Mouse (Mus musculus): Measurements from ENCODE around the gene Pitpnc1. TPM values are rescaled to one million over a fixed set of nuclear protein-coding genes. Genes with fewer than 3 reads are reported as not detected.

Gene Pitpnc1
- polyA plus RNA-seq, 1 experiment from 2014 or later, result 9.7 TPM

DNA sequence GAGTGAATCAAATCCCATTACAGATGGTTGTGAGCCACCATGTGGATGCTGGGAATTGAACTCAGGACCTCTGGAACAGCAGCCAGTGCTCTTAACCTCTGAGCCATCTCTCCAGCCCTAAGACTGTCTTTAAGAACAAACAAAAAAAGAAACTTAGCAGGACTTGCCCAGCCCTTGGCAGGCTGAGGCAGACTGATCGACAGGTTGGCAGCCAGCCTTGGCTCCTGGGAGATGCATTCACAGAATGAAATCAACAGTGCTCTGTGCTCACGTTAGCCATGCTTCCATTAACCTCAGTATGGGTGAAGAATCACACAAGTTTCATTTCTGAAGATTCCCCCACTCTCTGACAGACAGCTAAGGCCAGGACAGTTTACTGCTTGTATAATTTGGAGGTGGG is 280.1 kb downstream of the Pitpnc1 start:
- H3K4me3 ChIP-seq, result no peak overlapping the region
- no peaks in the 10 kb centered on the region for H3K27me3 ChIP-seq (replicated peaks)
- no peak overlapping the region for H3K4me2 ChIP-seq
- H3K36me3 ChIP-seq, result peaks cover 19% of the 10 kb centered on the region
- 66% methylated on average over 2 of the region's 2 CpGs for WGBS (ENCODE audit: insufficient replicate concordance)
- no peaks in the 10 kb centered on the region for H3K9me3 ChIP-seq (replicated peaks)
- H3K9ac ChIP-seq, result no peak overlapping the region
- H3K4me1 ChIP-seq, result peaks cover 20% of the 10 kb centered on the region
- ATAC-seq, result no peak
- no peak overlapping the region for H3K27ac ChIP-seq

DNA sequence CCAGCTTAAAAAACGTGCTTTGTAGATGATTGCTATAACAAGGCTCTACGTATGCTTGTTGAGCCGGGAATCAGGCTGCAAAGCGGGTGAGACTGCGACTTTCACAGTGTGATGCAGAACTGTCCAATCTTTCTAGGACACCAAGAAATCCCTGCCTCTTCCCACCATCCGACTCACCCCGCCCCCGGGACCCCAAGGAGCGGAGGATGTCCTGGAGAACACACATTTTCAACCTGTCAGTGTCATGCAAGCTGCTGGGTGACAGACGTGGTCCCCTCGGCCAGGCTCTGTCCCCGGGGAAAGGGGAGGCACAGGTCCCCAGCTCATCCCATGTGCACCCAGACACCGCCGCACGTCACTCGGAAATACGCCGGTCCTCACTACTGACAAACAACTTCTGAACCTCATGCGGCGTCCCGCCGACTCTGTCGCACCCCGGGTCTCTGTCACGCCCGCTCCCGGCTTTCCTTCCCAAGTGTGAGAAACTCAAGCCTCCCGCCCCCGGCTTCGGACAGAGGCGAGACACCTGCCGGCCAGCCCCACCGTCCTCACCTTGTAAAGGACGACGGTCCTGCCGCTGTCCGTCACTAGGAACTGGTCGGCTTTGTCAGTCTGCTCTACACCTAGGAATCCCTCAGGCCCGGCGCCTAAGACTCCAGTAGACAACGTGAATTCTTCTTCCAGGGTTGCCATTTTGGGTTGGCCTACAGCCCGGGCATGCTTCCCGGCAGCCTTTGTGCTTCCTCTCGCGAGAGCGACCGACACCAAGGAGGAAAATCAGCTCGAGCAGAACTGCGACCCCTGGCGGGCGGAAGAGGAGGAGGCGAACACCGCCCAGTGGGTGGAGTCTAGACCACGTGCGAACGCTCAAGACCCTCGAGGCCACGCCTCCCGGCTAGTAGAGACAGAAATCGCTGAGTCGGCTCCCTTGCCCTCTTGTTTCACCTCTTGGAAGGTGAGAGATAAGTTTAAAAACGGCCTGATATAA is 281.6 kb downstream of the Pitpnc1 start, which contains the start of gene Nol11:
Gene Nol11, minus strand, starts transcription at position 817 of the 988 bp plus-strand sequence.
- peaks cover 20% of the 10 kb centered on the region for H3K4me1 ChIP-seq
- H3K27ac ChIP-seq, result peak within 1 kb of the TSS; percentile 75
- peak; percentile 94 for ATAC-seq
- H3K36me3 ChIP-seq, result peaks cover 34% of the 10 kb centered on the region
- peak within 1 kb of the TSS; percentile 89 for H3K4me2 ChIP-seq
- no peaks in the 10 kb centered on the region for H3K9me3 ChIP-seq (replicated peaks)
- peak within 1 kb of the TSS; percentile 85 for H3K4me3 ChIP-seq
- peak within 1 kb of the TSS; percentile 82 for H3K9ac ChIP-seq
- WGBS (ENCODE audit: insufficient replicate concordance), result 1% methylated on average over 62 of the region's 62 CpGs
- no peaks in the 10 kb centered on the region for H3K27me3 ChIP-seq (replicated peaks)

DNA sequence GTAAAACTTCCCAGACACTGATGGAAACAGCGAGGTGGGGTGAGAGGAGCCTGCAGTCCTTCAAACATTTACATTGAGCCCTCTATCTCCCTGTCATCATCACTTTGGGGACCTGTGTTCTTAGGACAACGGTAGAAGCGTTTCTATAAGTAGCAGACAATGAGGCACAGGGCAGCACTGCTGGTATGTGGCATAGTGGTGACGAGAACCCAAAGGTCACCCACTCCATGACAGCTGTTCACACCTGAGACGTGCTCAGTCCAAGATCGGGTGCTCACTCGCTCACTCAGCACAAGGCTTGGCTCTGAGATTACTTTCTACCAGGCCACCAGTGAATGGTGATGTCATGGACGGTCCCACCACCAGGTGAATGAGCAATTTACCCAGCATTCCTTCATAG is 286.7 kb downstream of the Pitpnc1 start:
- Histone ChIP-seq H3K4me1 (peaks cover 16% of the 10 kb centered on the region), H3K4me2 (no peak overlapping the region), H3K27me3 (replicated peaks) (no peaks in the 10 kb centered on the region), H3K9ac (no peak overlapping the region), H3K36me3 (peaks cover 81% of the 10 kb centered on the region), H3K4me3 (no peak overlapping the region), H3K27ac (no peak overlapping the region), H3K9me3 (replicated peaks) (no peaks in the 10 kb centered on the region)
- 81% methylated on average over 8 of the region's 8 CpGs for WGBS (ENCODE audit: insufficient replicate concordance)
- ATAC-seq, result no peak

DNA sequence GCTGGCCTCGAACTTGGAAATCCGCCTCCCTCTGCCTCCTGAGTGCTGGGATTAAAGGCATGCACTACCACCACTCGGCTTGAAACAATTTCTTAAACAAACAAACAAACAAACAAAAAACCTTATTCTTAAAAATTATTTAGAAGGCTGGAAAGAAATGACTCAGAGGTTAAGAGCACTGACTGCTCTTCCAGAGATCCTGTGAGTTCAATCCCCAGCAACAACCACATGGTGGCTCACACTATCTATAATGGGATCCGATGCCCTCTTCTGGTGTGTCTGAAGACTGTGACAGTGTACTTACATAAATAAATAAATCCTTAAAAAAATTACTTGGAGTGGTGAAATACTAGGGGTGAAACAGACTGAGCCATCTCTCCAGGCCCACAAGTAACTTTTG is 309.3 kb downstream of the Pitpnc1 start:
- no peaks in the 10 kb centered on the region for H3K9me3 ChIP-seq (replicated peaks)
- 60% methylated on average over 4 of the region's 4 CpGs for WGBS (ENCODE audit: insufficient replicate concordance)
- H3K9ac ChIP-seq, result no peak overlapping the region
- H3K4me1 ChIP-seq, result peaks cover 8% of the 10 kb centered on the region; the same call in 1 of the 2 replicates
- H3K36me3 ChIP-seq, result peaks cover 9% of the 10 kb centered on the region
- H3K27me3 ChIP-seq (replicated peaks), result no peaks in the 10 kb centered on the region
- H3K4me3 ChIP-seq, result no peak overlapping the region
- no peak for ATAC-seq
- H3K27ac ChIP-seq, result no peak overlapping the region
- no peak overlapping the region for H3K4me2 ChIP-seq

DNA sequence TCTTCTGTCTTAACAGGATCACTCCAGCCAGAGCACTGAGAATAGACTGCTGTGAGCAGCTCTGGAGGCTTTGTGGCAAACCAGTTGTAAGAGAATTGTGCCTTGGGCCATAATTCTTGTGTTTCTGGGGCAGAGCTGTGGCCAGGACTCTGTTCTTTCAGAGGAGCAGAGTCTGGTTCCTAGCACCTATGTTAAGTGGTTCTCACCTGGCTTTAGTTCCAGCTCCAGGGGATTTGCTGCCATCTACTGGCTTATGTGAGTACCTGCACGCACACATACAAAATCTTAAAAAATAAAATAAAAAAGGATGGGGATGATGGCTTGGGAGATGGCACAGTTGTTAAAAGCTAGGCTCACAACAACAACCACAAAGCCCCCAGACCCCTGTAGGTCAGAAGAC is 311.5 kb downstream of the Pitpnc1 start:
- H3K27me3 ChIP-seq (replicated peaks), result no peaks in the 10 kb centered on the region
- H3K4me3 ChIP-seq, result no peak overlapping the region
- no peak overlapping the region for H3K27ac ChIP-seq
- H3K4me1 ChIP-seq, result peaks cover 8% of the 10 kb centered on the region; the same call in 1 of the 2 replicates
- ATAC-seq, result no peak
- no peaks in the 10 kb centered on the region for H3K9me3 ChIP-seq (replicated peaks)
- H3K36me3 ChIP-seq, result no peaks in the 10 kb centered on the region
- no peak overlapping the region for H3K4me2 ChIP-seq
- WGBS (ENCODE audit: insufficient replicate concordance), result 36% methylated on average over 1 of the region's 1 CpGs
- no peak overlapping the region for H3K9ac ChIP-seq

Other genes with a start within 250 kb of the Pitpnc1 start
- gene Psmd12, start 8.8 kb upstream of the Pitpnc1 start, polyA plus RNA-seq (2016; fragmentation: Nextera tagmentation; extraction: Ambion mirVana), result 159 and 164 TPM in 2 replicates
- 10.6 and 12.3 TPM in 2 replicates for gene Helz, start 77.2 kb upstream of the Pitpnc1 start, polyA plus RNA-seq (2016; fragmentation: Nextera tagmentation; extraction: Ambion mirVana)
- gene Cacng1, start 245.8 kb upstream of the Pitpnc1 start, polyA plus RNA-seq (2016; fragmentation: Nextera tagmentation; extraction: Ambion mirVana), result 0.14 TPM in 1 of 2 replicates, not detected in the other